Mouse (Mus musculus) hindbrain, embryonic 15.5 days (tissue): Measurements from ENCODE around the gene Treml1. TPM values are rescaled to one million over a fixed set of nuclear protein-coding genes. Genes with fewer than 3 reads are reported as not detected.

Source experiments
- ATAC-seq: fragments of 200-750 bp; cut with Nextera tagmentation; 2 replicates; pipeline ENCODE4 v1.8.0; 2017; ENCODE audit warnings: low read depth, moderate number of reproducible peaks, moderate TSS enrichment; ENCODE audit not compliant: low FRiP score
- H3K27ac ChIP-seq: fragments of 300-500 bp; sonication (generic); replicated peaks from 2 replicates; pipeline ENCODE4 v1.5.1; 2015; ENCODE audit warnings: mild to moderate bottlenecking, inconsistent platforms
- H3K27me3 ChIP-seq: fragments of 300-500 bp; sonication (generic); 2 replicates; pipeline ENCODE4 v1.6.1; 2015; ENCODE audit warnings: control low read depth, inconsistent platforms
- H3K36me3 ChIP-seq: fragments of 300-500 bp; sonication (generic); 2 replicates; pipeline ENCODE4 v1.6.1; 2015; ENCODE audit warnings: control low read depth, inconsistent platforms
- H3K4me1 ChIP-seq: fragments of 300-500 bp; sonication (generic); replicated peaks from 2 replicates; pipeline ENCODE4 v1.6.1; 2015; ENCODE audit warnings: control low read depth, inconsistent platforms
- H3K4me2 ChIP-seq: fragments of 300-500 bp; sonication (generic); 2 replicates; pipeline ENCODE4 v1.6.1; 2015; ENCODE audit warnings: moderate library complexity, mild to moderate bottlenecking, inconsistent platforms
- H3K4me3 ChIP-seq: fragments of 300-500 bp; sonication (generic); 2 replicates; pipeline ENCODE4 v1.5.1; 2015; ENCODE audit warnings: mild to moderate bottlenecking, inconsistent platforms
- H3K9ac ChIP-seq: fragments of 300-500 bp; sonication (generic); 2 replicates; pipeline ENCODE4 v1.6.1; 2015; ENCODE audit warnings: inconsistent platforms
- H3K9me3 ChIP-seq: fragments of 300-500 bp; sonication (generic); 2 replicates; pipeline ENCODE4 v1.6.1; 2016; ENCODE audit warnings: control low read depth, inconsistent platforms
- WGBS: fragments of 180-500 bp; shearing (Covaris S2); methylation state at CpG from one replicate; pipeline ENCODE4 v1.1.7; 2015; 5-methylcytosine and 5-hydroxymethylcytosine counted together
- polyA plus RNA-seq: library from polyadenylated mRNA; unstranded; fragments of >200 nt; fragmentation: Nextera tagmentation; extraction: Ambion mirVana; gene quantifications from 2 replicates; pipeline ENCODE4 v1.2.1, GENCODE M21; 2015

Gene Treml1
- polyA plus RNA-seq, 1 experiment from 2014 or later = 0.61 TPM

DNA sequence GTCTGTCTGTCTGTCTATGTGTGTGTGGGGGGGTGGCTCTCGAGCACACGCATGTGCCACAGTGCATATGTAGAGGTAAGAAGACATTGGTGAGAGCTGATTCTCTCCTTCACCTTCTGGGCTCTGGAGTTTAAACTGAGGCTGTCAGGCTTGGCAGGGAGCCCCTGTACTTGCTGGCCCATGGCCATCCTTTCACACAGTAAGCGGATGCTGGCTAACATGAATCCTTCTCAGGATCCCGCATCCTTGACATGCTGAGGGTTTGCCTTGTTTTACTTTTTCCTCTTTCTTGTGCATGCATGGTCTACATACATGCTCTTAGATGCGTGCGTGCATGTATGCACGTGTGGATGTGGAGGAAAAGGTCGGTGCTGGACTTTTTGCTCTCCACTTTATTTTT lies 3.2 kb downstream of the Treml1 start:
- 81% methylated on average over 8 of the region's 8 CpGs for whole genome bisulfite sequencing
- no peak overlapping the region for H3K4me2 ChIP-seq
- H3K9ac ChIP-seq = no peak overlapping the region
- no peak overlapping the region for H3K4me3 ChIP-seq
- H3K27ac ChIP-seq = no peak overlapping the region
- ATAC-seq = no peak
- H3K36me3 ChIP-seq = no peaks in the 10 kb centered on the region
- no peaks in the 10 kb centered on the region for H3K27me3 ChIP-seq
- H3K4me1 ChIP-seq = peaks cover 6% of the 10 kb centered on the region; the same call in 1 of the 2 replicates
- no peaks in the 10 kb centered on the region for H3K9me3 ChIP-seq

DNA sequence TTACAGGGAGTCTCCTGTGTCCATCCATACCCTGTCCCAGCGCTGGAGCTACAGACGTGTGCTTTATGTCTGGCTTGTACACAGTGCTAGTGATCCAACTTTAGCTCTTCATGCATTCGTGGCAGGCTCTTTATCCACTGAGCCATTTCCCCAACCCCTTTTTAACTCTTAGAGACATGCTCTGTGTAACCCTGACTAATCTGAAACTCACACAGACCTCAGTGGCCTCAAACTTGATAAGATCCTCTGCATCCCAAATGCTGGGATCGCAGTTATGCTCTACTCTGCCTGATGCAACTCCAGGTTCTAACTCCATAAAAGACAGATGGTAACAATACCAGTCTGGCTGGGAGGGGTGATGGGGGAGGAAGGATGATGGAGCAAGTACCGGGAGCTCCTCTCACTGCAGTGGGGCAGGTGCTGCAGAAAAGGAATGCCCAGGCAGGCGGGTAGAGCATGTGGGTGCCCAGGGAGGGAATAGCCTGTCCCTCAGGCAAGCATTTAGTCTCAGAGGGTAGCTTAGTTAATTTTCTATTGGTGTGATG lies 3.8 kb downstream of the Treml1 start:
- ATAC-seq = no peak
- Histone ChIP-seq H3K4me3 (no peak overlapping the region), H3K4me2 (no peak overlapping the region), H3K9me3 (no peaks in the 10 kb centered on the region), H3K27ac (no peak overlapping the region), H3K27me3 (no peaks in the 10 kb centered on the region), H3K4me1 (peaks cover 6% of the 10 kb centered on the region; the same call in 1 of the 2 replicates), H3K36me3 (no peaks in the 10 kb centered on the region), H3K9ac (no peak overlapping the region)
- 74% methylated on average over 6 of the region's 6 CpGs for WGBS

DNA sequence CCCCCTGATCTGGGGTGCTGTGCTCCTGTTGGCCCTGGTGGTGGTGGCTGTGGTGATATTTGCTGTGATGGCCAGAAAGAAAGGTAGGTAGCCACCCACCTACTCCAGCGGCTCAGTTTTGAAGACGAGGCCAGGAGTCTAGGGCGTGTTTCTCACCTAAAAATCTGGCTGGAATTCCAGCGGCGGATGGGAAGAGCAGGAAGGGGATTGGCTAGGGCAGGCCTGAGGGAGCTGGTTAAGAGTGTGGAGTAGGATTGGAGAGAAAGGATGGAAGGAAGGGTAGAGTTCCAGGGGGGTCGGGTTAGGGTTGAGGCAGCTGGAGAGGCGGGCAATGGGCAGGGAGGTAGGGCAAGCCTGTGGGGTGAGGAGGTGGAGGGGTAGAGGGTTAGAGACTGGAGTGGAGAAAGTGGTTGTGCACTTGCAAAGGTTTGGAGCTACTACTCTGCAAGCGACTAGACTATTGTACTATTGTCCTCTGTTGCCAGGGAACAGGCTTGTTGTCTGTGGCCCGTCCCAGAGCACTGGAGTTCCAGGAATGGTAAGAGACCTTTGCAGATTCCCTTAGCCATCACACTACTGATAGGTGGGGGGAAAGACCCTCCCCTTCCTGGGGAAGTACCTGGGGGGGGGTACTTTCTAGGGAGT lies 5.9 kb downstream of the Treml1 start:
- no peaks in the 10 kb centered on the region for H3K36me3 ChIP-seq
- H3K27me3 ChIP-seq = no peaks in the 10 kb centered on the region
- H3K9ac ChIP-seq = no peak overlapping the region
- H3K4me3 ChIP-seq = no peak overlapping the region
- no peaks in the 10 kb centered on the region for H3K9me3 ChIP-seq
- H3K27ac ChIP-seq = no peak overlapping the region
- peaks cover 6% of the 10 kb centered on the region; the same call in 1 of the 2 replicates for H3K4me1 ChIP-seq
- ATAC-seq = no peak
- 70% methylated on average over 9 of the region's 9 CpGs for WGBS
- no peak overlapping the region for H3K4me2 ChIP-seq

DNA sequence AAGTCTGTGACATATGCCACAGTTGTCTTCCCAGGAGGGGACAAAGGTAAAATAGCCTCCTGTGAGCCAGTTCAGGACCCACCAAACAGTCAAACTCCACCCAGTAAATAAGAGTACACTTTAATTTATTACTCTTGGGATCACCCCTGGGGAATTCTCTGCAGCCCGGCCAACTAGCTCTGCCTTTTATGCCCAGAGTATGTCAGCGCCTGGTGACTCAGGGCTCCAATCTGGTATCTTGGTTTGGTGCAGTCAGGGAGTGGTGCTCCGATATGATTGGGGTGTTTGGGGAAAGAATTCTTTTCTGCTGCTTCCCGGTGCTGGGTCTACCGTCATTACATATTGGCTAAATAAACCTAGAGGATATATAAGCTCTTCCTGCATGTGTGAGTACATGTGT lies 7.1 kb downstream of the Treml1 start:
- Histone ChIP-seq H3K36me3 (no peaks in the 10 kb centered on the region), H3K4me2 (no peak overlapping the region), H3K9me3 (no peaks in the 10 kb centered on the region), H3K27ac (no peak overlapping the region), H3K4me1 (peaks cover 6% of the 10 kb centered on the region; the same call in 1 of the 2 replicates), H3K4me3 (no peak overlapping the region), H3K27me3 (no peaks in the 10 kb centered on the region), H3K9ac (no peak overlapping the region)
- ATAC-seq = no peak
- 89% methylated on average over 5 of the region's 5 CpGs for WGBS

DNA sequence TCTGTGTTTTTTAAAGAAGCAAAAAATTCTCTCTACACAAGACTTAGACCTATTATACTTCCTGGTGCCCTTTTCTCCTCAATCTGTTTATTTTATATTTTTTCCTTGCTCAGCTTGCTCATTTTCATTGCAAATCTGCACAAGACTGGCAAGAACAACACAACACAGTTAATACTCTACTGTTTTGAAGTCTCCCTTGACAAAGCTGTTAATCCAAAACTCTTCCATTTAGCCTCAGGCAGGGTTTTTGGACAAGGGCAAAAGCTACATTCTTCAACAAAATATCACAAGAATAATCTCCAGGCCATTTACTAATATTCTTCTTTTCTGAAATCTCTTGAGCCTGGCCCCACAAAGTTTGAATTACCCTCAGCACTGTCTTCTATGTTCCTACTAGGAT lies 11.9 kb downstream of the Treml1 start:
- H3K27me3 ChIP-seq = no peaks in the 10 kb centered on the region
- H3K4me3 ChIP-seq = no peak overlapping the region
- no peaks in the 10 kb centered on the region for H3K4me1 ChIP-seq
- no peaks in the 10 kb centered on the region for H3K36me3 ChIP-seq
- ATAC-seq = no peak
- H3K27ac ChIP-seq = no peak overlapping the region
- no peaks in the 10 kb centered on the region for H3K9me3 ChIP-seq
- no peak overlapping the region for H3K9ac ChIP-seq
- H3K4me2 ChIP-seq = no peak overlapping the region

DNA sequence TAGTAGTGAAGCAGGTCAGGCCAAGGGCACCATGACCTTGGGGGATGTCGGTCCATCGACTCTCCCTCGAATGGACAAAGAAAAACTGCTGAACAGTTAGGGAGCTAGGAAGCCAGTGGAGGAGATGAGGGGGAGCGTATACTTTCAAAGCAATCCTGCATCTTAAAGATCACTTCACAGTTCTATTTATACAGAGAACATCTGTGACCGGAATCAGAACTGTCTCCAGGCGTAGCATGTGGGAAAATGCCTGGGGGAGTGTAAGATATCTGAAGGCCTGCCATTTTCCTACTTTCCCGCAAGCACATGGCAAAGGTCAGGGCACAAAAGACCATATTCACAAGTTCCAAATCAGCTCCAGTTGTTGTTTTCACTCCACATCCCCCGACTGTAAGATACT lies 13.3 kb downstream of the Treml1 start:
- H3K27me3 ChIP-seq = no peaks in the 10 kb centered on the region
- no peaks in the 10 kb centered on the region for H3K4me1 ChIP-seq
- no peaks in the 10 kb centered on the region for H3K36me3 ChIP-seq
- WGBS = 86% methylated on average over 8 of the region's 8 CpGs
- H3K9ac ChIP-seq = no peak overlapping the region
- H3K27ac ChIP-seq = no peak overlapping the region
- no peak overlapping the region for H3K4me3 ChIP-seq
- no peak overlapping the region for H3K4me2 ChIP-seq
- no peaks in the 10 kb centered on the region for H3K9me3 ChIP-seq
- no peak for ATAC-seq

DNA sequence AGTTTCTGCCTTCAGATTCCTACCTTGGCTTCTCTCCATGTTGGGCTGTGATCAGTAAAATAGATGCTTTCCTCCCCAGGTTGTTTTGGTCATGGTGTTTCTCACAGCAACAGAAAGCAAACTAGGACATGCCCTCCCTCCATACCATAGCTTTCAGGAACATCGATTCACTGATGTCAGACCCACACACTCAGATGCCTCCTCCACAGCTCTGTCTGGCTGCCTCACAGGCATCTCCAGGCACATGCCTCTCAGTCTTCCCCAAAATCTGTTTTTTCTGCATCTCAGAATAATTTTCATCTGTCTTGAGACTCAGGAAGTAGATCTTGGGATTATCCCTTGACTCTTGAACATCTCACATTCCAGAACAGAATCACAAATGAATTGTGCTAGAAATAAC lies 16.4 kb downstream of the Treml1 start:
- H3K36me3 ChIP-seq = no peaks in the 10 kb centered on the region
- no peaks in the 10 kb centered on the region for H3K9me3 ChIP-seq
- 96% methylated on average over 1 of the region's 1 CpGs for WGBS
- H3K27ac ChIP-seq = no peak overlapping the region
- no peak overlapping the region for H3K9ac ChIP-seq
- no peak overlapping the region for H3K4me3 ChIP-seq
- no peaks in the 10 kb centered on the region for H3K4me1 ChIP-seq
- no peak for ATAC-seq
- H3K4me2 ChIP-seq = no peak overlapping the region
- H3K27me3 ChIP-seq = no peaks in the 10 kb centered on the region

DNA sequence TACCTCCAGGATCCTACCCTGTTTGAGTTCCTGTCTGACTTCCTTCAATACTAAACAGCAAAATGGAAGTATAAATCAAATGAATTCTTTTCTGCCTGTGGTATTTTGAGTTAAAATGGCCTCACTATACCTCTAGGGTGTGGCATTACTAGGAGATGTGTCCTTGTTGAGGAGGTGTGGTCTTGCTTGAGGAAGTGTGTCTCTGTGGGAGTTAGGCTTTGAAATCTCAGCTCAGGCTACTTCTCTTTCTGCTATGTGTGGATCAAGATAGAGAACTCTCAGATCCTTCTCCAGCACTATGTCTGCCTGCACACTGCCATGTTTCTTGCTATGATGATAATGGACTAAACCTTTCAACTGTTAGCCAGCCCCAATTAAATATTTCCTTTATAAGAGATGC lies 19.3 kb downstream of the Treml1 start:
- Histone ChIP-seq H3K36me3 (no peaks in the 10 kb centered on the region), H3K27me3 (no peaks in the 10 kb centered on the region), H3K4me1 (no peaks in the 10 kb centered on the region), H3K4me3 (no peak overlapping the region), H3K9ac (no peak overlapping the region), H3K27ac (no peak overlapping the region), H3K4me2 (no peak overlapping the region), H3K9me3 (no peaks in the 10 kb centered on the region)
- no peak for ATAC-seq

DNA sequence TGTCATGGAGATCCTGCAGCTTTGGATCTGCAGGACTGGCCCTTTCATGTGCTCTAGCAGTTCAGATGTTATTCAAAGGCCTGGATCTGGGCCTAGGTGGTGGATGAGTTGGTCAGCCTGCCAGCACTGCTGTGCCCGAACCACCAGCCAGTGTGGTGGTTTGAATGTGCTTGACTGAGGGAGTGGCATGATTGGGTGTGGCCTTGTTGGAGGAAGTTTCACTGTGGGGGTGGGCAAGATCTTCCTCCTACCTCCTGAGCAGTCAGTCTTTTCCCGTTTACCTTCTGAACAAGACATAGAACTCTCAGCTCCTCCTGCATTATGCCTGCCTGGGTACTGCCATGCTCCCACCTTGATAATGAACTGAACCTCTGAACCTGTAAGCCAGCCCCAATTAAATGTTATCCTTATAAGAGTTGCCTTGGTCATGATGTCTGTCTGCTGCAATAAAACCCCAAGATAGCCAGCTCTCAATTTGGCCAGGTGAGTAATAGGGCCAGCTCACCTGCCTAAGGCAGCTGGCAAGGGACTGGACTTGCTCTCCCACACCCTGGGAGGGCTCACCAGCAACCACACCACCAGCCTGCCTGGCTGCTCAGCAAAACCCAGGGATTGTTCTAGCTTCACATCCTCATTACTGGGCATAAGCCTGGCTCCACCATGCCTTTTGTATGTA lies 26.2 kb downstream of the Treml1 start:
- no peak overlapping the region for H3K4me2 ChIP-seq
- no peaks in the 10 kb centered on the region for H3K9me3 ChIP-seq
- no peak overlapping the region for H3K9ac ChIP-seq
- no peak overlapping the region for H3K4me3 ChIP-seq
- no peak overlapping the region for H3K27ac ChIP-seq
- ATAC-seq = no peak
- no peaks in the 10 kb centered on the region for H3K27me3 ChIP-seq
- no peaks in the 10 kb centered on the region for H3K4me1 ChIP-seq
- H3K36me3 ChIP-seq = peaks cover 46% of the 10 kb centered on the region
- 77% methylated on average over 2 of the region's 2 CpGs for WGBS

DNA sequence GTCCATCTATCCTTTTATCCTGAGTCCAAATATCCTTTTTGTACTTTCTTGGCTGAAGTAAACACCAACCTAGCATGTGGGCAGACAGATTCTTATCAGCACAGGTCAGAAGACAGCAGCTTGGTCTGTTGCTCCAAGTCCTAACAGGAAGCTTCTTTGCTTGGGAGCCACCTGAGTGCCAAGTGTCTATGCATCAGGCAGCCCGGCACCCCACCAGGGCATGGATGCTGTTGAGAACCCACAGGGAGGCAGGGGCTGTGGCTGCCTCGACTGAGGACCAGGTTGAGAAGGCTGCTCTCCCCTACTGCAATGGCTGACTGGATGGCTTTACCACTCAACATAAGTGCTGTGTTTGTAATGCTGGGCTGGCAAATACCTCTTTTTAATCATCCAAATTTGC lies 28.9 kb downstream of the Treml1 start:
- WGBS = 88% methylated on average over 2 of the region's 2 CpGs
- Histone ChIP-seq H3K27ac (no peak overlapping the region), H3K4me3 (no peak overlapping the region), H3K4me2 (no peak overlapping the region), H3K27me3 (no peaks in the 10 kb centered on the region), H3K4me1 (no peaks in the 10 kb centered on the region), H3K36me3 (peaks cover 74% of the 10 kb centered on the region), H3K9me3 (no peaks in the 10 kb centered on the region), H3K9ac (no peak overlapping the region)
- ATAC-seq = no peak

DNA sequence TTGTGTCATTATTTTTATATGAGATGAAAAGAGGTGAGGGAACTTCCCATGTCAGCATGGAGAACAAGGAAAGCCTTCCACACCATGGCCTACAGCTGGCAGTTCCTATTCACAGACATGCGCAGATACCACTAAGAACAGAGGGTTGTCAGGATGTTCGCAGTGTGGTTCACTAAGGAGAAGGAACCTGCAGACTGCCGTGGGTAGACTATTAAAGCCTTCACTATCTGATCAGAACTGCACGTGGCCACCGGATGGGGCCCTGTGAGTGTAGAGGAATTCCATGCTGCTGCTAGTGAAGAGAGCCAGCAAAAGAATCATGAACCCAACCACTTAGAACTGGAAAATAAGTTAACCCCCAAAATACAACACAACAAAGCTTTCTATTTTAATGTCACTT lies 29.7 kb downstream of the Treml1 start:
- no peaks in the 10 kb centered on the region for H3K4me1 ChIP-seq
- H3K4me2 ChIP-seq = no peak overlapping the region
- H3K36me3 ChIP-seq = peaks cover 81% of the 10 kb centered on the region
- H3K27ac ChIP-seq = no peak overlapping the region
- no peak overlapping the region for H3K4me3 ChIP-seq
- H3K27me3 ChIP-seq = no peaks in the 10 kb centered on the region
- 93% methylated on average over 5 of the region's 5 CpGs for WGBS
- no peak for ATAC-seq
- H3K9me3 ChIP-seq = no peaks in the 10 kb centered on the region
- H3K9ac ChIP-seq = no peak overlapping the region

DNA sequence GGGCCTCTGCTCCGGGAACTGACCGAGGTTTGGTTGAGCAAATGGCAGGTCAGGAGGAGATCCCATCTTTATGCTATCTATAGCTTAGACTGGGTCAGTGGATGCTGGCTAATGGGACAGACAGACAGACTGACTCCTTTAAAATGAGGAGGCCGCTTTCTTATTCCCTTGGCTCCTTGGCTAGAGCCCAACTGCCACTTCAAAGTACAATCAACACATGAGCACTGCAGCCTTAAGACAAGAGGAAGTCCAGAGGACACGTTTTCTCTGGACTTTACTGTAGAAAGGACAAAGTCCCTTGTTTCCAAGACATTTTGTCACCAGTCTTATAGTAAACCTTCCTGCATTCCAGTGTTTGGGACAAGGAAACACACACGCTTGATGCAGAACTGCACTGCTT lies 31.7 kb downstream of the Treml1 start:
- H3K9ac ChIP-seq = no peak overlapping the region
- WGBS = 87% methylated on average over 5 of the region's 5 CpGs

More for the DNA sequence above, 31.7 kb downstream of the Treml1 start:
- Histone ChIP-seq H3K4me2 (no peak overlapping the region), H3K4me1 (no peaks in the 10 kb centered on the region), H3K27ac (no peak overlapping the region), H3K4me3 (no peak overlapping the region), H3K27me3 (no peaks in the 10 kb centered on the region), H3K9me3 (no peaks in the 10 kb centered on the region), H3K36me3 (peaks cover 90% of the 10 kb centered on the region)
- ATAC-seq = no peak
